Mouse (Mus musculus): ENCODE measurements at regions not wholly inside any gene's neighbourhood (a gene's known extent, or its start where the extent isn't known, plus 50 kb on each side); places are given as distances from the start of the nearest gene placed in this dataset.

DNA sequence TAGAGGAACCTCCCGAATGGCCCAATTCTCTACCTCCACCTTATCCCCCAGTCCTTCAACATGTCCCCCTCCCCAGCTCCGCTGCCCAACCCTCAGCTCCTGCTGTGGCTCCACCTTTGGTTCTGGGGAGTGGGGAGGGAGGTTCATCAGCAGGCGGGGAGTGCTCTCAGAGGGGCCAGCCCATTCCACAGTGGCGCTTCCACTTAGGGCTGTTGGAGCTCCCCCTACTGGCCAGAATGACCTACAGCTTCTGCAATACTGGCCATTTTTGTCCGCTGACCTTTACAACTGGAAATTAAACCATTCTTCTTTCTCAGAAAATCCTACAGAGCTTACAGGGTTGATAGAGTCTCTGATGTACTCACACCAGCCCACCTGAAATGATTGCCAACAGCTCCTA lies 508.0 kb upstream of the Klhl4 start:
- in situ Hi-C loops (cut with MboI; ENCODE audit: unreplicated experiment in 2 of 2): no loop called here

DNA sequence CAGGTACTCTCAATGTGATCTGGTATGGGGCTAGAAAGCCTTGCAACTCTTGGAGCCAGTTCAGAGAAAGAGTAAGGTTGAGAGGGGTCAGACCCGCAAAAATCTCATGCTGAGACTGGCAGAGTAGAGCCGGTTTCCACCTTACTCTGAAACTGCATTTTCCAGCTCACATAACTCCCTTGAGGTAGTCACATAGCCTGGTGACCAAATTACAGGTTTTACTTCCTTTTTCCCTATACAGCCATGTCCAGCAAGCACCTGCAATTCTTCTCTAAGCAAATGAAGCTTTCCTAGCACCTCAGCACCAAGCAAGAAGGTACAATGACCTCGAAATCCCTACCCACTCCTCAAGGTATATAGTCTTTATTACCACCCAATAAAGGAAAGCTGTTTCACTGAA lies 481.0 kb upstream of the Klhl4 start:
- in situ Hi-C loops (cut with MboI; ENCODE audit: unreplicated experiment in 2 of 2): no loop called here

DNA sequence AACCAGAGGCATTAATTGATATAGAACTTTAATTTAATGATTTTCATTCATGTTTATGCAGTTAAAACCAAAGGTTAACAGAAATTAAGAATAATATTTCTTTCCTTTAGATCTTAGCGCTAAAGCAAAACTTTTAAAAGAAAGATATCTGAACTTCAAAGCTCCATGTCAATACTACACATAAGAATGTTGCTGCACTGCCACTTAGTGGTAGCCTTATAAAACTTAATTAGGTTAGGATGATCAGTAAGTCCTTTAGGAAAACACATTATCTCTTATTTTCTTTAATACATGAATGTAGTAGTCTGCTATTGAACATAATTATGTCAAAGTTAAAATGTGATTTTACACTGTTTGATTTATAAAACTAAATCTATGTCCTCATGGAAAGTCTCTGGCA lies 432.9 kb upstream of the Klhl4 start:
- in situ Hi-C loops (cut with MboI; ENCODE audit: unreplicated experiment in 2 of 2): loop anchor here in 1 of 2 experiments (5.0 kb wide), 2 partner anchors 244 to 1064 kb away; no protein-coding TSS in a partner anchor
